Mouse (Mus musculus): ENCODE measurements at regions not wholly inside any gene's neighbourhood (a gene's known extent, or its start where the extent isn't known, plus 50 kb on each side); places are given as distances from the start of the nearest gene placed in this dataset.

DNA sequence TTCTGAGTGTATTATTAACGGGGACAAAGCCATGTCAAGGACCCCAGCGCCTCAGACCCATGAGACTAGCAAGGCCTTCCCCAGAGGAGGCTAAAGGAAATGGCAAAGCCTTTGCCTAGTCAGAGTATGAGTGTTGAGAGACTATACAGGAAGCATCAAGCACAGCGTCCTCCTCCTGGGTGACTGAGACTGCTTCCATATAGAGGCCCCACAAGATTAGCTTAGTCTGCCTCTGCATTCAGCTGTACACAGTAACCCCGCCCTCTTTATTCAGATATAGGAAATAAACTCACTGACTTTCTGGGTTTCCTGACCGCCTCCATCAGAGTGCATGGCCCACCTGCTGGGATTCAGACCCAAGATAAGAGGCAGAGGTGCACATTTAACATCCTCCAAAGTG lies 192.8 kb upstream of the Hes1 start:
- no peak for DNase-seq (ENCODE audit: low read depth)

- DNase-seq (ENCODE audit: low read depth) = no peak
These were observed 188.0 kb upstream of the Hes1 start for GRCm38 (mm10) chr16:29876196-29876595.

- peak; percentile 18 for DNase-seq (ENCODE audit: low read depth)
These were observed 186.6 kb upstream of the Hes1 start for GRCm38 (mm10) chr16:29877372-29878123.

GRCm38 (mm10) chr16:29879665-29880064 lies 184.5 kb upstream of the Hes1 start:
- no peak for DNase-seq (ENCODE audit: low read depth)

DNA sequence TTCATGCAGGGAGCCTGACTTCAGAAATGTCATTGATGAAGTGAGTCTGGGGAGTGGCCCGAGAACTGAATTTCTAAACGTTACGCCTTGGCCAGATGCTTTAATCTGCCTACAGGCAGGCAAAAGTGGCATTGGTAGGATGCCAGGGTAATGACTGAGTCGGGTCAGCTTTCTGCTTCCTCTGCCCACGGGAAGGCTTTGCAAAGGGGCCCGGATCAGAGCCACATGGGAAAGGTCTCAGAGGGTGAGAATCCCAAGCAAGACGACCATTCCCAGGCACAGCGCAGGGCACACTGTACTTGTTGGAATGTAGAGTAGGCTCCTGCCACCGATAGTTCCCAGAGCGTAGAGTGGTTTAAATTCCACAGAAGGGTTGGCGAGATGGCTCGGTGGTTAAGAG lies 182.7 kb upstream of the Hes1 start:
- no peak for DNase-seq (ENCODE audit: low read depth)

- no peak for DNase-seq (ENCODE audit: low read depth)
These were observed 181.8 kb upstream of the Hes1 start for GRCm38 (mm10) chr16:29882226-29882972.

DNA sequence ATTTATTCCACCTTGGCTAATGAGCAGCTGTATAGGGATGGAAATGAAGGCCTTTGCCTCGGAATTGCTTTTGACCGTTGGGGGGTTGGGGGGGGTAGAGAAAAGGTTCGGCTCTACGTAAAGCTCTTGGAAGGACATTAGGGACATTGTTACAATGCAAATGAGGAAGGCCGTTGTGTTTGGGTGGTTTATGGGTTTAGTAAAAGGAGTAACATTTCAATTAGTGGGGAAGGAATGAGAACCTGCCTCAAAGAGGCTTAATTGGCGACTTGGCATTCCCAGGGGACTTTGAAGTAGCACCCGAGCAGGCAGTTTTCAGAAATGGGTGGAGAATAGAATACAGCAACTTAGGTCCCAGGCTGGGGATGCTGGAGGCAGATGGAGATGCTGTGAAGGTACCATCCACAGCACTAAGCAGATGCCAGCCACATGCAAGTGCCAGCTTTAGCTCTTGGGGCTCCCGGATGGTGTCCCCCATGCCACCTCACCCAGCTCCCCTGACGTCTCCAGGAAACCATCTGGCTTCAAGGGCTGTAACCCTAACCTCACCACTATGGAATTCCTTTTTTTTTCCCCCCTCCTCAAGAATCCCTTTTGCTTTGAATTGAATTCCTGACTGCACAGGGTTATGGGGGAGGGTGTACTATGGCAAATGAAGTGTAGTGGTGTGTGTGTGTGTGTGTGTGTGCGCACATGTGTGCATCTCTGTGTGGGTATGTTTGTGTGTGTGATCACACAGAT lies 180.8 kb upstream of the Hes1 start:
- no peak for DNase-seq (ENCODE audit: low read depth)

- DNase-seq (ENCODE audit: low read depth) = no peak
These were observed 179.3 kb upstream of the Hes1 start for GRCm38 (mm10) chr16:29884899-29885298.

- no peak for DNase-seq (ENCODE audit: low read depth)
These were observed 177.4 kb upstream of the Hes1 start for GRCm38 (mm10) chr16:29886755-29887154.

DNA sequence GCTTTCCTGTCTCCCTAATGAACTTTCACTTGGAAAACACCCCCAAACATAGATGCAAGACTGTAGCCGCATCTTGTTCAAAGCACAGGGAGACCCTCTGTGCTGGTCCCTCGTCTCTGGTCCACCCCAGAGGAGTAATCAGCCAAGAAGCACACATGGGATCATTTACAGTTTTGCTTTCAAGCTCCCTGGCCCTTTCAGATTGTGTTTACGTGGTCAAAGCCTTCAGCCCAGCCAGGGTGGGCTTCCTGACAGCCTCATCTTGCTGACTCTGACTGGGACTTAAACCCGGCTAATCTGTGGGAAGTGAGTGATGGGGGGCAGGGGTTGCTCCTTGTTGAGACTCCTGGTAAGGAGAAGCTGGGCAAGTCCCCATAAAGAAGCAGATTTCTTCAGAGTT lies 174.8 kb upstream of the Hes1 start:
- no peak for DNase-seq (ENCODE audit: low read depth)

DNA sequence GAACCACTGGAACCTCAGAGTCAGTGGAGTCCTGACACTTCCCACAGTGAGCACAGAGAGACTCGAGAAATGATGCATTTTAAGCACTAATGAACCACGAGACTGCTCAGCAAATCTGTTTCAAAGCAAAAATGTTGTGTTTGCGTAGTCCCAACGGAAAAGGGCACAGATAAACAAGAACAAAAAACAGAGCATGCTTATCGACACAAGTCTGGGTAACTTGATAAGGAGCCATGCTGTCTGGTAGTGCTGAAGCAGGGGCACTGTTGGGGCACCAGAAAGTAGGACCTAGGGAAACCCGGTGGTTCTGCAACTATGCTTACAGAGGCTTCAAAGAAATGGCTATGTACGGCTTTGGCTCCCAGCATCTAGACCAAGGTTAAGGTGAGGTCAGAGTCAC lies 172.7 kb upstream of the Hes1 start:
- no peak for DNase-seq (ENCODE audit: low read depth)

- DNase-seq (ENCODE audit: low read depth) = no peak
These were observed 170.0 kb upstream of the Hes1 start for GRCm38 (mm10) chr16:29893871-29894828.

DNA sequence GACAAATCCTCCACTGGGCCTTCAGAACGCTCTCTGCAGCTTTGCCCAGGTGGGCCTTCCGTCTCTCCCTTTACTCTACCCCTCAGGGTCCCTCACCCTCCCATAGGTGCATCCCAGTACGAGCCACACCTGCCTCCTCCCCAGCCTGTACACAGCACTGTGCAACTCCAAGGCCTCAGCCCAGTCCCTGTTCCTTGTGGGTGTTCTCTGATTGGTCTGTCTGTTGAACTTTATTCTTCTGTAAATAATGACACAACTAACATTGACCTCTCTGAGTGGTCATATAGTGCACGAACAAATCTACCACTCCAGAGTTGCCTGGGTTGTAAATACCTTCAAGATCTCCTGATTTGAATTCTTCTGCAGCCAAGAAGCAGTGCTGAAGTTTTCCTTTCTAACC lies 167.8 kb upstream of the Hes1 start:
- no peak for DNase-seq (ENCODE audit: low read depth)

DNA sequence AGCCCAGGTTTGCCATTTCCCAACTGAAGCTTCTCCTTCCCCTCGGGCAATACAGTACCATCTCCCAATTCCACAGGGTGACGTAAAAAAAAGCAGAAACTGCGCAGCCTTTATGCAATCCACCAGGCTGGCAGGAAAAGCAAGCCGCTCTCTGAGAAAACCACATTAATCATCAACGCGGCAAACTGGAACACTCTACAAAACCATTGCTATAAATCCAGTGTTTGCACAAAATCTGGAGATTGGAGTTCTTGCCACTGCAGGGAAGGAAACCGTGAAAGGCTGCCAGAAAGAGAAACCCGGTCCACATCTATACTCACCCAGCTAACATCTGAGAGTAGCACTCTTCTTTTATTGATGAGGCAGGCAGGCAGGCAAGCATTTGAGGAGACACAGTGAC lies 160.7 kb upstream of the Hes1 start:
- DNase-seq (ENCODE audit: low read depth) = peak; percentile 71

- DNase-seq (ENCODE audit: low read depth) = no peak
These were observed 159.9 kb upstream of the Hes1 start for GRCm38 (mm10) chr16:29904183-29904775.

GRCm38 (mm10) chr16:29907331-29907730 lies 156.9 kb upstream of the Hes1 start:
- no peak for DNase-seq (ENCODE audit: low read depth)

DNA sequence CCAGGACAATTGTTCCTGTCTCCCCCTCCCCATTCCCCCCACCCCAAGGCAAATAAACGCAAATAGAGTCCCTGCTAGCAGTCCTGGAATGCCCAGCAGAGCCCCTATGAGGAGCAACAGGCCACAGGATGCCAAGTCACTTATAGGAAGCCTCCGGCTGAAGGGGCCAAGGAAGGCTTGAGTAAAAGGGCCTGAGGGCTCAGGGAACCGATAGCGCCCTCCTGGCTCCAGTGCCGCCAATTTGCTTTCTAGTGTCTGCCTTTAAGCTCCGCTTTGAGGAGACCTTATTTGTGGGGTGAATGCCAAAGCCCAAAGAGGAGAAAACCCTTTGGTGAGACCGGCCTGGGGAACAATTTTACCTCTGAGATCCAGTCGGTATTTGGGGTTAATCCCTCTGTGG lies 156.2 kb upstream of the Hes1 start:
- DNase-seq (ENCODE audit: low read depth) = no peak

DNA sequence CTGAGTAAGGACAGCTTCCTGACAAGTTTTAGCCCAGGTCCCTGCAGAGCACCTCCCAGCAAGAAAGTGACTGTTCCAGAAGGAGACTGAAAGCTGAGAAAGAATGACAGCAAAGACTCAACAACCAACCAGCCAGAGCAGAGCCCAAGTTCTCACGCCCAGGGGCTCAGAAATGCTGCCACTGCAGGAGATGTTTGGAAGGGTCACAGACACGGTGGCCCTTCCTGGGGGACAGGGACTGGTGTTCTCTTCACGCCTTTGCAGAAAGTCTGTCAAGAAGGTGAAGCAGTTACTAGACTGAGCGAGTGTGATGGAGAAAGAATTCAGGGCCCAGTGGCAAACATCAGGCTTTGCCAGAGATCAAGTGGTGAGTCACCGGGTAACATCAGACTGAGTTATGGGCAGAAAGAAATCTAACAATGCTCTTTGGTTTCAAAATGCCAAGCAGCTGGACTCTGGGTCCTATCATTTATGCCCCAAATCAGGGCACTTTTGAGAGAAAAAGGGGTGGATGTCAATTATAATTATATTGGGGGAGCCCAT lies 154.2 kb upstream of the Hes1 start:
- DNase-seq (ENCODE audit: low read depth) = no peak

- no peak for DNase-seq (ENCODE audit: low read depth)
These were observed 153.0 kb upstream of the Hes1 start for GRCm38 (mm10) chr16:29911164-29911571.

- no peak for DNase-seq (ENCODE audit: low read depth)
These were observed 150.7 kb upstream of the Hes1 start for GRCm38 (mm10) chr16:29913357-29914010.

DNA sequence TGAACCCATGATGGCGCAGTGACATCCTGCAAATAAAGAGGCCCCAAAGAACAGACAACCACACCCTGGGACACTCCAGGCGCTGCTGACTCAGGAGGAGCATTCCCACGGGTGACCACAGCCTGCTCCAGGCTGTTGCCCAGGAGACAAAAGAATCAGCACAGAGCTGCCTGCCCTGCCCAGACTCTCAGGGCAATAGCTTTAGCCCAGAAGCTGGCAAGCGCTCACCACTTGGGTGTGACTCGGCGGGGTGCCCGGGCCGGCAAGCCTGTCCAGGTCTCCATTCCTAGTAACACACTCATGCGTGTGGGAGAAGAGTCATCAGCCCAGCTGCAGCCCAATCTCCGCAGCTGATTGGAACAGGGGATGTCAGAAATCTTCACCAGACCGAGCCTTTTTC lies 148.8 kb upstream of the Hes1 start:
- no peak for DNase-seq (ENCODE audit: low read depth)
